Mouse (Mus musculus) common myeloid progenitor, adult 5-6 weeks (primary cell): ENCODE measurements around the gene Il6st. TPM values are rescaled to one million over a fixed set of nuclear protein-coding genes. Genes with fewer than 3 reads are reported as not detected.
A peak's percentile ranks its signal among the peaks of the same experiment; 100 is the strongest.

Source experiments
- ATAC-seq: replicated peaks from 2 replicates; pipeline ENCODE4 v1.8.0; 2016; ENCODE audit warnings: low read depth, mild to moderate bottlenecking, moderate TSS enrichment, inconsistent platforms; ENCODE audit not compliant: poor library complexity, severe bottlenecking
- total RNA-seq: library from RNA; stranded (forward); fragments of 200-1000, 187-1606 nt; gene quantifications from 2 replicates; pipeline ENCODE4 v1.2.3, GENCODE M21; 2017

Il6st gene
- total RNA-seq, 1 experiment from 2014 or later: 35.2 TPM

GRCm38 (mm10) chr13:112440668-112441067 is 23.2 kb upstream of the Il6st start:
- ATAC-seq: no peak

GRCm38 (mm10) chr13:112442867-112443529 is 20.9 kb upstream of the Il6st start:
- ATAC-seq: peak; percentile 30; the same call in 1 of the 2 replicates

- ATAC-seq: no peak
Measured at GRCm38 (mm10) chr13:112447108-112447665, 16.7 kb upstream of the Il6st start.

- no peak for ATAC-seq
Measured at GRCm38 (mm10) chr13:112450210-112450609, 13.7 kb upstream of the Il6st start.

GRCm38 (mm10) chr13:112457366-112457765 is 6.5 kb upstream of the Il6st start:
- ATAC-seq: no peak

- ATAC-seq: no peak
Measured at GRCm38 (mm10) chr13:112458016-112458415, 5.9 kb upstream of the Il6st start.

GRCm38 (mm10) chr13:112458435-112459018 is 5.3 kb upstream of the Il6st start:
- no peak for ATAC-seq

- ATAC-seq: no peak
Measured at GRCm38 (mm10) chr13:112459956-112460355, 3.9 kb upstream of the Il6st start.

- ATAC-seq: no peak
Measured at GRCm38 (mm10) chr13:112462411-112462987, 1.4 kb upstream of the Il6st start.

- ATAC-seq: peak; percentile 67
Measured at GRCm38 (mm10) chr13:112463337-112463802, 500 bp upstream of the Il6st start.

GRCm38 (mm10) chr13:112464626-112465287 is 887 bp downstream of the Il6st start:
- ATAC-seq: no peak

GRCm38 (mm10) chr13:112465585-112465984 is 1.7 kb downstream of the Il6st start:
- ATAC-seq: no peak

GRCm38 (mm10) chr13:112466136-112466945 is 2.5 kb downstream of the Il6st start:
- ATAC-seq: no peak

- no peak for ATAC-seq
Measured at GRCm38 (mm10) chr13:112466946-112467255, 3.0 kb downstream of the Il6st start.

- ATAC-seq: no peak
Measured at GRCm38 (mm10) chr13:112467384-112467783, 3.5 kb downstream of the Il6st start.

- no peak for ATAC-seq
Measured at GRCm38 (mm10) chr13:112469491-112469890, 5.6 kb downstream of the Il6st start.

- ATAC-seq: no peak
Measured at GRCm38 (mm10) chr13:112471201-112471600, 7.3 kb downstream of the Il6st start.

- ATAC-seq: no peak
Measured at GRCm38 (mm10) chr13:112472401-112473023, 8.6 kb downstream of the Il6st start.
